Mouse (Mus musculus): ENCODE results near the gene Wnt16. TPM values are rescaled to one million over a fixed set of nuclear protein-coding genes. Genes with fewer than 3 reads are reported as not detected.

Wnt16 gene
- polyA plus RNA-seq (2015; fragmentation: Nextera tagmentation; extraction: Ambion mirVana), result 1.3 and 2.2 TPM in 2 replicates

GRCm38 (mm10) chr6:22288004-22288736, at the start of gene Wnt16:
Gene Wnt16, plus strand, starts transcription at chr6:22288227.

Other genes starting within 250 kb of the Wnt16 start
- gene Fam3c, start 68.0 kb downstream of the Wnt16 start, polyA plus RNA-seq (2015; fragmentation: Nextera tagmentation; extraction: Ambion mirVana), result 42.6 and 43.3 TPM in 2 replicates